Mouse (Mus musculus) olfactory bulb, adult 2 months (tissue): ENCODE measurements around the gene Akap6.

Experiments
- CTCF ChIP-seq: fragments of 200-500 bp; IDR thresholded peaks from 2 replicates; pipeline ENCODE4 v1.5.1; 2012; ENCODE audit warnings: low read depth, mild to moderate bottlenecking, low read length, moderate library complexity; ENCODE audit not compliant: insufficient read depth
- POLR2A ChIP-seq: fragments of 200-500 bp; IDR thresholded peaks from 2 replicates; pipeline ENCODE4 v1.6.1; 2012; ENCODE audit warnings: mild to moderate bottlenecking, low read depth, low read length, moderate library complexity; ENCODE audit not compliant: insufficient read depth

- no peak for TF ChIP-seq POLR2A
- no peak for TF ChIP-seq CTCF
Observed at GRCm38 (mm10) chr12:52704810-52705209, 5.6 kb downstream of the Akap6 start.
